Mouse (Mus musculus) midbrain, embryonic 11.5 days (tissue): ENCODE results near the gene Ldlrad3. TPM values are rescaled to one million over a fixed set of nuclear protein-coding genes. Genes with fewer than 3 reads are reported as not detected.

Experiments used
- ATAC-seq: fragments of 200-750 bp; cut with Nextera tagmentation; 2 replicates; pipeline ENCODE4 v1.8.0; 2017; ENCODE audit warnings: moderate TSS enrichment, moderate library complexity; ENCODE audit not compliant: low FRiP score
- DNase-seq: peaks from one replicate; pipeline ENCODE4 v3.0.0; 2015; ENCODE audit warnings: low spot score; ENCODE audit errors: missing footprints
- H3K27ac ChIP-seq: fragments of 300-500 bp; sonication (generic); 2 replicates; pipeline ENCODE4 v1.5.1; 2014; ENCODE audit warnings: low read depth, low read length
- H3K27me3 ChIP-seq: fragments of 300-500 bp; sonication (generic); 2 replicates; pipeline ENCODE4 v1.6.1; 2014; ENCODE audit warnings: mild to moderate bottlenecking, low read length, moderate library complexity, mixed read lengths; ENCODE audit not compliant: control insufficient read depth, insufficient read depth
- H3K36me3 ChIP-seq: fragments of 300-500 bp; sonication (generic); 2 replicates; pipeline ENCODE4 v1.6.1; 2014; ENCODE audit warnings: mild to moderate bottlenecking, low read length, moderate library complexity, mixed read lengths; ENCODE audit not compliant: control insufficient read depth, insufficient read depth
- H3K4me1 ChIP-seq: fragments of 300-500 bp; sonication (generic); 2 replicates; pipeline ENCODE4 v1.6.1; 2014; ENCODE audit warnings: low read length; ENCODE audit not compliant: control insufficient read depth, insufficient read depth
- H3K4me2 ChIP-seq: fragments of 300-500 bp; sonication (generic); 2 replicates; pipeline ENCODE4 v1.6.1; 2014; ENCODE audit warnings: mild to moderate bottlenecking, moderate library complexity
- H3K4me3 ChIP-seq: fragments of 300-500 bp; sonication (generic); 2 replicates; pipeline ENCODE4 v1.5.1; 2014; ENCODE audit warnings: low read depth, low read length
- H3K9ac ChIP-seq: fragments of 300-500 bp; sonication (generic); 2 replicates; pipeline ENCODE4 v1.6.1; 2014; ENCODE audit warnings: low read length
- H3K9me3 ChIP-seq: fragments of 300-500 bp; sonication (generic); 2 replicates; pipeline ENCODE4 v1.6.1; 2016; ENCODE audit warnings: low read length; ENCODE audit not compliant: control insufficient read depth
- WGBS: fragments of 180-500 bp; shearing (Covaris S2); extraction: QIAGEN DNeasy Blood & Tissue Kit; methylation state at CpG from one replicate; pipeline ENCODE4 v1.1.7; 2014; 5-methylcytosine and 5-hydroxymethylcytosine counted together
- polyA plus RNA-seq: library from polyadenylated mRNA; unstranded; fragments of >200 nt; fragmentation: Nextera tagmentation; extraction: Ambion mirVana; gene quantifications from 2 replicates; pipeline ENCODE4 v1.2.1, GENCODE M21; 2014

Gene Ldlrad3
- polyA plus RNA-seq, 1 experiment from 2014 or later = 53.1 TPM

GRCm38 (mm10) chr2:101967152-101967551 is 219.0 kb downstream of the Ldlrad3 start:
- Histone ChIP-seq H3K36me3 (no peaks in the 10 kb centered on the region), H3K4me3 (no peak overlapping the region), H3K27ac (no peak overlapping the region; the same call in 1 of the 2 replicates), H3K9me3 (no peaks in the 10 kb centered on the region), H3K4me2 (no peak overlapping the region), H3K9ac (no peak overlapping the region), H3K4me1 (peaks cover 32% of the 10 kb centered on the region), H3K27me3 (no peaks in the 10 kb centered on the region)
- ATAC-seq (no peak), DNase-seq (no peak)
- 18% methylated on average over 7 of the region's 7 CpGs for WGBS

GRCm38 (mm10) chr2:101966017-101966416 is 220.2 kb downstream of the Ldlrad3 start:
- DNase-seq (no peak), ATAC-seq (0 out of 2 replicates have a peak, but pooled peaks have one; percentile 30)
- no peaks in the 10 kb centered on the region for H3K27me3 ChIP-seq
- no peak overlapping the region for H3K9ac ChIP-seq
- H3K4me3 ChIP-seq = no peak overlapping the region
- WGBS = 61% methylated on average over 4 of the region's 4 CpGs
- H3K36me3 ChIP-seq = no peaks in the 10 kb centered on the region
- peaks cover 29% of the 10 kb centered on the region for H3K4me1 ChIP-seq
- H3K9me3 ChIP-seq = no peaks in the 10 kb centered on the region
- H3K4me2 ChIP-seq = no peak overlapping the region
- 0 out of 2 replicates have a peak overlapping the region, but pooled peaks have one; percentile 10 for H3K27ac ChIP-seq

- no peak for DNase-seq
Observed at GRCm38 (mm10) chr2:101965515-101965914, 220.7 kb downstream of the Ldlrad3 start.

GRCm38 (mm10) chr2:101963367-101963766 is 222.8 kb downstream of the Ldlrad3 start:
- DNase-seq (no peak), ATAC-seq (0 out of 2 replicates have a peak, but pooled peaks have one; percentile 12)
- Histone ChIP-seq H3K9ac (no peak overlapping the region), H3K4me3 (no peak overlapping the region), H3K27me3 (no peaks in the 10 kb centered on the region), H3K4me1 (peaks cover 28% of the 10 kb centered on the region), H3K9me3 (no peaks in the 10 kb centered on the region), H3K27ac (no peak overlapping the region), H3K36me3 (no peaks in the 10 kb centered on the region), H3K4me2 (no peak overlapping the region)
- 56% methylated on average over 3 of the region's 3 CpGs for WGBS

More at GRCm38 (mm10) chr2:101965515-101965914, 220.7 kb downstream of the Ldlrad3 start:
- Histone ChIP-seq H3K4me3 (no peak overlapping the region), H3K4me1 (peaks cover 28% of the 10 kb centered on the region), H3K27ac (no peak overlapping the region), H3K36me3 (no peaks in the 10 kb centered on the region), H3K4me2 (no peak overlapping the region), H3K9me3 (no peaks in the 10 kb centered on the region), H3K9ac (no peak overlapping the region), H3K27me3 (no peaks in the 10 kb centered on the region)
- WGBS = 40% methylated on average over 5 of the region's 5 CpGs
- ATAC-seq = peak; percentile 50; the same call in 1 of the 2 replicates

- H3K9me3 ChIP-seq = no peaks in the 10 kb centered on the region
- DNase-seq = no peak
- H3K36me3 ChIP-seq = no peaks in the 10 kb centered on the region
- no peak overlapping the region for H3K9ac ChIP-seq
- no peaks in the 10 kb centered on the region for H3K27me3 ChIP-seq
- no peak overlapping the region for H3K27ac ChIP-seq
- WGBS = 81% methylated on average over 7 of the region's 7 CpGs
- H3K4me1 ChIP-seq = peaks cover 23% of the 10 kb centered on the region
- no peak overlapping the region for H3K4me2 ChIP-seq
- no peak overlapping the region for H3K4me3 ChIP-seq
- ATAC-seq = no peak
Observed at GRCm38 (mm10) chr2:101962349-101962748, 223.8 kb downstream of the Ldlrad3 start.

- ATAC-seq (no peak), DNase-seq (no peak)
- Histone ChIP-seq H3K9me3 (no peaks in the 10 kb centered on the region), H3K27me3 (no peaks in the 10 kb centered on the region), H3K4me1 (peaks cover 20% of the 10 kb centered on the region), H3K27ac (no peak overlapping the region), H3K4me2 (no peak overlapping the region), H3K36me3 (no peaks in the 10 kb centered on the region), H3K4me3 (no peak overlapping the region), H3K9ac (no peak overlapping the region)
- WGBS = 50% methylated on average over 1 of the region's 1 CpGs
Observed at GRCm38 (mm10) chr2:101961391-101961790, 224.8 kb downstream of the Ldlrad3 start.

GRCm38 (mm10) chr2:101960658-101961057 is 225.5 kb downstream of the Ldlrad3 start:
- no peak overlapping the region for H3K4me3 ChIP-seq
- DNase-seq (no peak), ATAC-seq (no peak)
- H3K4me1 ChIP-seq = peaks cover 13% of the 10 kb centered on the region
- H3K36me3 ChIP-seq = no peaks in the 10 kb centered on the region
- H3K4me2 ChIP-seq = no peak overlapping the region
- H3K9ac ChIP-seq = no peak overlapping the region
- H3K27ac ChIP-seq = no peak overlapping the region
- WGBS = 79% methylated on average over 8 of the region's 8 CpGs
- no peaks in the 10 kb centered on the region for H3K27me3 ChIP-seq
- H3K9me3 ChIP-seq = no peaks in the 10 kb centered on the region

GRCm38 (mm10) chr2:101956125-101956524 is 230.1 kb downstream of the Ldlrad3 start:
- no peak for DNase-seq
- Histone ChIP-seq H3K36me3 (peaks cover 7% of the 10 kb centered on the region; the same call in 1 of the 2 replicates), H3K27me3 (no peaks in the 10 kb centered on the region), H3K27ac (no peak overlapping the region), H3K4me2 (no peak overlapping the region), H3K4me1 (peaks cover 5% of the 10 kb centered on the region), H3K9ac (peak overlapping the region; percentile 12; the same call in 1 of the 2 replicates), H3K4me3 (no peak overlapping the region), H3K9me3 (no peaks in the 10 kb centered on the region)
- 85% methylated on average over 10 of the region's 10 CpGs for WGBS
- ATAC-seq = no peak

- Histone ChIP-seq H3K27me3 (no peaks in the 10 kb centered on the region), H3K4me2 (no peak overlapping the region), H3K4me3 (no peak overlapping the region), H3K4me1 (peaks cover 4% of the 10 kb centered on the region; the same call in 1 of the 2 replicates), H3K27ac (no peak overlapping the region), H3K9me3 (no peaks in the 10 kb centered on the region), H3K9ac (no peak overlapping the region), H3K36me3 (peaks cover 7% of the 10 kb centered on the region; the same call in 1 of the 2 replicates)
- ATAC-seq (no peak), DNase-seq (no peak)
- WGBS = 95% methylated on average over 8 of the region's 8 CpGs
Observed at GRCm38 (mm10) chr2:101952951-101953361, 233.2 kb downstream of the Ldlrad3 start.
